Mouse (Mus musculus): ENCODE data around the gene Rabif. TPM values are rescaled to one million over a fixed set of nuclear protein-coding genes. Genes with fewer than 3 reads are reported as not detected.
A peak's percentile ranks its signal among the peaks of the same experiment; 100 is the strongest.

Rabif gene
- polyA plus RNA-seq, 1 experiment from 2014 or later, result 43.6 TPM

DNA sequence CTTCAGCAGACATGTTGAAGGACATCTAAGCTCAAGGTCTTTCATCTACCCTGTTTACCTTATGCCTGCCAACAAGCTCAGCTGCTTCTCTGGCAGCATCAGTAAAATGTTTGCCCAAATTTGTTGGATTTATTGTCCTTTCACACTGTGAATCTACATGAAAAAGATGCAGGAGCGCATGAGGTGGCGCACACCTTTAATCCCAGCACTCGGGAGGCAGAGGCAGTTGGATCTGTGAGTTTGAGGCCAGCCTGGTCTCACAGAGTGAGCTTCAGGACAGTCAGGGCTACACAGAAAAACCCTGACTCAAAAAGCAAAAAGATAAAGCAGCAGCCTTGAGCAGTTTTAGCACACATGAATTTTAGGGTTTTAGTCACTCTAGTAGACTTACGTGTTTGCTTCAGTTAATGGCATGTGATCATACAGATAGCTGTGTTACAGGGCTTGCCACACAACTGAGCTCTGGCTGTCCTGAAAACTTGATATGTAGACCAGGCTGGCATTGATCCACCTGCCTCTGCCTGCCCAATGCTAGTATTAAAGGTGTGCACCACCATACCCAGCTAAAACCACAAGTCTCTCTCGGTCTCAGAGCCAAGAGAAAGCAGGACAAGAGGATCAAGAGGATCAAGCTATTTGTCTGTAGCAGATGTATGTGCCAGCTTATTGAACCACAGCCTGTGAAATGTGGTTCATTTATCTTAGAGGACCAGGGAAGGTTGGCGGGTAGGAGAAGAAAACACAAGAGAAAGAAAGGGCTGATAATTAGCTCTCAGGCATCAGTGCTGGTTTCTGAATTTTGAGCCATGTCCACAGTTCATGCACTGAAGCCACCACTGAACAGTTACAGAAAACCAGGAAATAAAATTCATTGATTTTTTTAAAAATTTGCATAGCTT, 3.3 kb upstream of the Rabif start:
- WGBS, result 93% methylated on average over 6 of the region's 6 CpGs
- Histone ChIP-seq H3K4me2 (no peak overlapping the region), H3K27ac (no peak overlapping the region), H3K9me3 (replicated peaks) (no peaks in the 10 kb centered on the region), H3K4me1 (peaks cover 16% of the 10 kb centered on the region), H3K4me3 (replicated peaks) (no peak overlapping the region), H3K9ac (no peak overlapping the region), H3K36me3 (peaks cover 51% of the 10 kb centered on the region), H3K27me3 (no peaks in the 10 kb centered on the region)
- no peak for ATAC-seq (replicated peaks; ENCODE audit: low FRiP score)

- Histone ChIP-seq H3K9ac (no peak overlapping the region), H3K27ac (no peak overlapping the region), H3K4me3 (replicated peaks) (no peak overlapping the region), H3K4me2 (no peak overlapping the region), H3K4me1 (peaks cover 19% of the 10 kb centered on the region), H3K27me3 (no peaks in the 10 kb centered on the region), H3K36me3 (peaks cover 44% of the 10 kb centered on the region), H3K9me3 (replicated peaks) (no peaks in the 10 kb centered on the region)
- WGBS, result 82% methylated on average over 7 of the region's 7 CpGs
- no peak for ATAC-seq (replicated peaks; ENCODE audit: low FRiP score)
These were observed 2.2 kb upstream of the Rabif start for GRCm38 (mm10) chr1:134492276-134492675.

DNA sequence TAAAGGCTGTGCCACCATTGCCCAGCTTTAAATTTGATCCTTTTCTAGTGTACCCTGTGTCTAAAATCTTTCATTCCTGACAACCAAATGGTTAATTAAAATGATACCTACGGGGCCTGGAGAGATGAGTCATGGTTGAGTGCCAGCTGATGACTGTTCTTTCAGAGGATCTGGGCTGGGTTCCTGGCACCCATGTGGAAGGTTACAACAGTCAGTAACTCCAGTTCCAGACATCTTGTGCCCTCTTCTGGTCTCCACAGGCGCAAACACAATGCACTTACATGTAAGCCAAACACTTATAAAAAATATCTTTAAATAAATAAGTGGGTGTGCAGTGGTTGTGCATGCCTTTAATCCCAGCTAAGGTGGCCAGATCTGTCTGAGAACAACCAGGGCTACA, 952 bp upstream of the Rabif start:
- peaks cover 19% of the 10 kb centered on the region for H3K4me1 ChIP-seq
- no peak overlapping the region for H3K9ac ChIP-seq
- H3K27ac ChIP-seq, result peak overlapping the region; percentile 94; the same call in 1 of the 2 replicates
- H3K4me2 ChIP-seq, result peak overlapping the region; percentile 75; the same call in 1 of the 2 replicates
- no peak for ATAC-seq (replicated peaks; ENCODE audit: low FRiP score)
- H3K27me3 ChIP-seq, result no peaks in the 10 kb centered on the region
- peak overlapping the region; percentile 65; the same call in 1 of the 2 replicates for H3K4me3 ChIP-seq (replicated peaks)
- 69% methylated on average over 2 of the region's 2 CpGs for WGBS
- H3K9me3 ChIP-seq (replicated peaks), result no peaks in the 10 kb centered on the region
- peaks cover 33% of the 10 kb centered on the region for H3K36me3 ChIP-seq

GRCm38 (mm10) chr1:134493956-134494355, 492 bp upstream of the Rabif start:
- H3K4me2 ChIP-seq, result peak overlapping the region; percentile 75
- peak overlapping the region; percentile 56 for H3K9ac ChIP-seq
- H3K27me3 ChIP-seq, result no peaks in the 10 kb centered on the region
- peaks cover 28% of the 10 kb centered on the region for H3K36me3 ChIP-seq
- WGBS, result 22% methylated on average over 5 of the region's 5 CpGs
- peak overlapping the region; percentile 94 for H3K27ac ChIP-seq
- peaks cover 19% of the 10 kb centered on the region for H3K4me1 ChIP-seq
- no peak for ATAC-seq (replicated peaks; ENCODE audit: low FRiP score)
- peak overlapping the region; percentile 65 for H3K4me3 ChIP-seq (replicated peaks)
- H3K9me3 ChIP-seq (replicated peaks), result no peaks in the 10 kb centered on the region

GRCm38 (mm10) chr1:134495216-134495539, 730 bp downstream of the Rabif start:
- Histone ChIP-seq H3K27me3 (no peaks in the 10 kb centered on the region), H3K36me3 (peaks cover 20% of the 10 kb centered on the region), H3K4me1 (peaks cover 19% of the 10 kb centered on the region), H3K4me2 (peak overlapping the region; percentile 75), H3K9ac (peak overlapping the region; percentile 56), H3K9me3 (replicated peaks) (no peaks in the 10 kb centered on the region), H3K27ac (peak overlapping the region; percentile 94), H3K4me3 (replicated peaks) (peak overlapping the region; percentile 65)
- 19% methylated on average over 5 of the region's 5 CpGs for WGBS
- no peak for ATAC-seq (replicated peaks; ENCODE audit: low FRiP score)

- Histone ChIP-seq H3K4me2 (peak overlapping the region; percentile 75), H3K27me3 (no peaks in the 10 kb centered on the region), H3K4me3 (replicated peaks) (peak overlapping the region; percentile 65), H3K27ac (no peak overlapping the region), H3K4me1 (peaks cover 19% of the 10 kb centered on the region), H3K9ac (no peak overlapping the region), H3K9me3 (replicated peaks) (no peaks in the 10 kb centered on the region), H3K36me3 (peaks cover 17% of the 10 kb centered on the region)
- ATAC-seq (replicated peaks; ENCODE audit: low FRiP score), result no peak
- 82% methylated on average over 10 of the region's 10 CpGs for WGBS
These were observed 1.5 kb downstream of the Rabif start for GRCm38 (mm10) chr1:134495991-134496390.

GRCm38 (mm10) chr1:134500916-134501315, 6.5 kb downstream of the Rabif start:
- 100% methylated on average over 1 of the region's 1 CpGs for WGBS
- no peak for ATAC-seq (replicated peaks; ENCODE audit: low FRiP score)
- no peaks in the 10 kb centered on the region for H3K27me3 ChIP-seq
- H3K4me3 ChIP-seq (replicated peaks), result no peak overlapping the region
- H3K27ac ChIP-seq, result no peak overlapping the region
- no peak overlapping the region for H3K4me2 ChIP-seq
- H3K36me3 ChIP-seq, result peaks cover 39% of the 10 kb centered on the region
- peaks cover 5% of the 10 kb centered on the region for H3K4me1 ChIP-seq
- H3K9ac ChIP-seq, result no peak overlapping the region
- no peaks in the 10 kb centered on the region for H3K9me3 ChIP-seq (replicated peaks)

DNA sequence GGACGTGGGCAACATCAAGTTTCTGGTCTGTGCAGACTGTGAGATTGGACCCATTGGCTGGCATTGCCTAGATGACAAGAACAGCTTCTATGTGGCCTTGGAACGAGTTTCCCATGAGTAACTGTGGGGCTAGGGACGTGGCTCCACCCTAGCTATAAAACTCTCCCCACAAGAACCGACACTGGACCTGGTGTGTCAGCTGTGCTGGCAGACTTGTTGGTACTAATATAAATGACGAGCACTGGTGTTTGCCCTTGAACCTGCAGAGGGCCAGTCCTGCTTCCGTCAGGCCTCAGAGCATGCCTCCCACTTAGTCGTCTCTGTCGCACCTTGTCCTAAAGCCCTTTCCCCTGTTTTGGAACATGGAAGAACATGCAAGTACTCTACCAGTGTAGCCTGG, 11.8 kb downstream of the Rabif start:
- WGBS, result 87% methylated on average over 8 of the region's 8 CpGs
- no peaks in the 10 kb centered on the region for H3K9me3 ChIP-seq (replicated peaks)
- H3K4me2 ChIP-seq, result no peak overlapping the region
- H3K4me1 ChIP-seq, result no peaks in the 10 kb centered on the region
- H3K27me3 ChIP-seq, result no peaks in the 10 kb centered on the region
- H3K4me3 ChIP-seq (replicated peaks), result no peak overlapping the region
- no peak overlapping the region for H3K9ac ChIP-seq
- no peak for ATAC-seq (replicated peaks; ENCODE audit: low FRiP score)
- no peak overlapping the region for H3K27ac ChIP-seq
- peaks cover 59% of the 10 kb centered on the region for H3K36me3 ChIP-seq

DNA sequence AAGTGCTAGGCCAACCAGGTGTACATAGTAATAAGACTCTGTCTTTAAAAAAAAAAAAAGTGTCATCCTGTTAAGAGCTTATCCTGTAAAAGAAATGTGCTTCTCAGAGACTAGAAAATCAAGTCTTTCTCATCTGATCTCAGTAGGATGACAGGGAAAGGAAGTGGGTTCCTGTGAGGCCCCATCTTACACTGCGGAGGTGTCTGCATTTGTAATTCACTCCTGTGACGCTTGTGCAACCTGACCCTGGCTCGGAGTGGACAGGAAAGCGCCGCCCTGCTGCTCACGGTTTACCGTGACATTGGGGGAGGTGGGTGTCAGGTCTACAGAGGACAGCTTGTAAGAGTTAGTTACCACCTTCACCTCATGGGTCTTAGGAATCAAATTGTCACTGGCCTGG, 15.6 kb downstream of the Rabif start:
- Histone ChIP-seq H3K9me3 (replicated peaks) (no peaks in the 10 kb centered on the region), H3K27me3 (peaks cover 14% of the 10 kb centered on the region), H3K4me2 (no peak overlapping the region), H3K36me3 (peaks cover 39% of the 10 kb centered on the region), H3K9ac (no peak overlapping the region), H3K4me3 (replicated peaks) (no peak overlapping the region), H3K4me1 (peaks cover 20% of the 10 kb centered on the region), H3K27ac (no peak overlapping the region)
- 24% methylated on average over 7 of the region's 7 CpGs for WGBS
- no peak for ATAC-seq (replicated peaks; ENCODE audit: low FRiP score)

DNA sequence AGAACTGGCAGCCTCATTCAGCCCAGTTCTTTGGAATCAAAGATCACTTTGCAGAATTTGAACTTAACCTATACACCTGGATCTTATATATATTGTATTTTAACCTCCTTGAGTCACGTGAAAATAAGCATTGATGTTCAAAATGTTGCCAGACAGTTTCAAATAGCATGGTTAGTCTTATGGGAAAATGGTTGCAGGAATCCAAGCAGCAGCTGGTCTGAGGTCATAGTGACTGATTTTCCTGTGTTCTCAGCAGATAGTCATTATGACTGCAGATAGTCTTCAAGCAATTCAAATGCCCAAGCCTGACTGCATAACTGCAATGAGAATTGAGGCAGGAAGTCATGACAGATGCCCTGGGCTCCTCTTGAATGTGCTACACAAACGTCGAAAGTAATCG, 17.7 kb downstream of the Rabif start:
- Histone ChIP-seq H3K9ac (no peak overlapping the region), H3K36me3 (peaks cover 18% of the 10 kb centered on the region), H3K4me2 (no peak overlapping the region), H3K4me3 (replicated peaks) (no peak overlapping the region), H3K4me1 (peaks cover 34% of the 10 kb centered on the region), H3K9me3 (replicated peaks) (no peaks in the 10 kb centered on the region), H3K27me3 (peaks cover 14% of the 10 kb centered on the region), H3K27ac (no peak overlapping the region)
- ATAC-seq (replicated peaks; ENCODE audit: low FRiP score), result no peak
- WGBS, result 73% methylated on average over 4 of the region's 4 CpGs

DNA sequence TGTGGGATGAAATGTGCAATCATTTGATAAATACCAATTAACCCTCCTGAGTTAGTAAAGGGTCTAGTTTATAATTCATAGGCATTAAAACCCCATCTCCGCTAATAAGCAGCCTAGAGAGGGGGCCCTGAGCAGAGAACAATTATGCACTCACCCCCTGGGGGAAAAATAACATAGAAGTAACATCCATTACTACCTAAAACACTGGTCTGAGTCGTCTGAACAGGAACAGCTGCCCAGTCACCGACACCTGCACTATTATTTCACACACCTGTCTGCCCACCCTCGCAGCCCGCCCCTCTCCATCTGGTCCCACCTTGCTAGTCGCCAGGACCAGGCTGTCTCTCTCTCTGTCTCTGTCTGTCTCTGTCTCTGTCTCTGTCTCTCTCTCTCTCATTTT, 18.1 kb downstream of the Rabif start:
- H3K4me2 ChIP-seq, result peak overlapping the region; percentile 84
- H3K4me3 ChIP-seq (replicated peaks), result no peak overlapping the region
- H3K36me3 ChIP-seq, result peaks cover 14% of the 10 kb centered on the region
- no peak for ATAC-seq (replicated peaks; ENCODE audit: low FRiP score)
- no peak overlapping the region for H3K9ac ChIP-seq
- WGBS, result 50% methylated on average over 6 of the region's 6 CpGs
- no peak overlapping the region for H3K27ac ChIP-seq
- H3K9me3 ChIP-seq (replicated peaks), result no peaks in the 10 kb centered on the region
- peaks cover 14% of the 10 kb centered on the region for H3K27me3 ChIP-seq
- peaks cover 37% of the 10 kb centered on the region for H3K4me1 ChIP-seq

DNA sequence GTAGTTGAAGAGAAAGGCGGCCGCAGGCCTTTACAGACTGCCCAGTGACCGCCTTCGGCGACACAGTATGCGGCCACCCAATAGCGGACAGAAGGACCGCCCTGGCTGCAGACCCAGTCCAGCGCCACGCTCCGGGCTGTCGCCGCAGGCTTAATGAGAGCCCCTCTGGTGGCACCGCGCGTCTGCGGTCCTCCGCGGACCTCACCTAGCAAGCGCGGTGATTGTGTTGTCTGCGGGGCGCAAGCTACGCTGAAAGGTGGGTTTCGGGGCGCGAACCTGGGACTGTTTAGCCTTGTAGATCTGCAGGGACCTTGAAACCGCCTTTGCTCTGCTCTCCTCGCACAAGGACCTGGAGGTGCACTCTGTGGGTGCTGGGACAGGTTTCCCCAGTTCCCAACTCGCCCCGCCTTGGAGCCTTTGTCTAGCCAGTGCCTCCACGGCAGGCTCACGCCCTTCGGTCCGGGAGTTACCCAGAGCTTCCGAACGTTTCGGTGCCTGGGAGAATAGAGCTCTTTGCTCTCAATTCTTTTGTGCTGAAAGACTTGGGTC, 18.9 kb downstream of the Rabif start:
- 2% methylated on average over 38 of the region's 38 CpGs for WGBS
- peaks cover 14% of the 10 kb centered on the region for H3K27me3 ChIP-seq
- peak overlapping the region; percentile 84 for H3K4me2 ChIP-seq
- ATAC-seq (replicated peaks; ENCODE audit: low FRiP score), result peak; percentile 55
- peaks cover 8% of the 10 kb centered on the region; the same call in 1 of the 2 replicates for H3K36me3 ChIP-seq
- H3K4me1 ChIP-seq, result peaks cover 39% of the 10 kb centered on the region
- H3K9ac ChIP-seq, result peak overlapping the region; percentile 50
- H3K9me3 ChIP-seq (replicated peaks), result no peaks in the 10 kb centered on the region
- peak overlapping the region; percentile 49 for H3K4me3 ChIP-seq (replicated peaks)
- H3K27ac ChIP-seq, result peak overlapping the region; percentile 19; the same call in 1 of the 2 replicates

Measured in kidney, embryonic 15.5 days (tissue).